Mouse (Mus musculus) liver, embryonic 11.5 days (tissue): ENCODE measurements around the gene Akap6. TPM values are rescaled to one million over a fixed set of nuclear protein-coding genes. Genes with fewer than 3 reads are reported as not detected.

Experiments used
- ATAC-seq: fragments of 200-750 bp; cut with Nextera tagmentation; replicated peaks from 2 replicates; pipeline ENCODE4 v1.8.0; 2017; ENCODE audit warnings: moderate number of reproducible peaks, mild to moderate bottlenecking, moderate TSS enrichment, moderate library complexity; ENCODE audit not compliant: low FRiP score
- DNase-seq: peaks from one replicate; pipeline ENCODE4 v3.0.0-alpha.2; 2017; ENCODE audit warnings: low spot score
- H3K27ac ChIP-seq: fragments of 300-500 bp; sonication (generic); 2 replicates; pipeline ENCODE4 v1.5.1; 2014; ENCODE audit warnings: mild to moderate bottlenecking, low read depth, low read length, control low read depth
- H3K27me3 ChIP-seq: fragments of 300-500 bp; sonication (generic); replicated peaks from 2 replicates; pipeline ENCODE4 v1.6.1; 2014; ENCODE audit warnings: low read length, mixed read lengths; ENCODE audit not compliant: control insufficient read depth, insufficient read depth
- H3K36me3 ChIP-seq: fragments of 300-500 bp; sonication (generic); 2 replicates; pipeline ENCODE4 v1.6.1; 2014; ENCODE audit warnings: mild to moderate bottlenecking, low read length, moderate library complexity, mixed read lengths; ENCODE audit not compliant: control insufficient read depth, insufficient read depth
- H3K4me1 ChIP-seq: fragments of 300-500 bp; sonication (generic); replicated peaks from 2 replicates; pipeline ENCODE4 v1.6.1; 2014; ENCODE audit warnings: low read length, mixed read lengths; ENCODE audit not compliant: control insufficient read depth, insufficient read depth
- H3K4me2 ChIP-seq: fragments of 300-500 bp; sonication (generic); 2 replicates; pipeline ENCODE4 v1.6.1; 2014; ENCODE audit warnings: mild to moderate bottlenecking, control low read depth, moderate library complexity
- H3K4me3 ChIP-seq: fragments of 300-500 bp; sonication (generic); 2 replicates; pipeline ENCODE4 v1.5.1; 2014; ENCODE audit warnings: low read depth, low read length, control low read depth
- H3K9ac ChIP-seq: fragments of 300-500 bp; sonication (generic); 2 replicates; pipeline ENCODE4 v1.6.1; 2014; ENCODE audit warnings: low read depth, low read length, control low read depth
- H3K9me3 ChIP-seq: fragments of 300-500 bp; sonication (generic); 2 replicates; pipeline ENCODE4 v1.6.1; 2016; ENCODE audit warnings: low read length, inconsistent platforms, mixed read lengths; ENCODE audit not compliant: control insufficient read depth
- WGBS: fragments of 180-500 bp; shearing (Covaris S2); extraction: QIAGEN DNeasy Blood & Tissue Kit; methylation state at CpG from one replicate; pipeline ENCODE4 v1.1.7; 2014; 5-methylcytosine and 5-hydroxymethylcytosine counted together
- polyA plus RNA-seq: library from polyadenylated mRNA; unstranded; fragments of >200 nt; fragmentation: Nextera tagmentation; extraction: Ambion mirVana; gene quantifications from 2 replicates; pipeline ENCODE4 v1.2.1, GENCODE M21; 2014

The Akap6 gene
- polyA plus RNA-seq, result 0.10 and 0.16 TPM in 2 replicates

GRCm38 (mm10) chr12:52699146-52699545, at the start of gene Akap6:
TSS of gene Akap6 (plus strand) at chr12:52699383.
- H3K4me3 ChIP-seq, result no peak within 1 kb of the TSS

GRCm38 (mm10) chr12:52662907-52663790, 36.0 kb upstream of the Akap6 start:
- H3K9ac ChIP-seq, result no peak overlapping the region
- H3K9me3 ChIP-seq, result no peaks in the 10 kb centered on the region
- no peaks in the 10 kb centered on the region for H3K36me3 ChIP-seq
- no peak for DNase-seq
- no peak overlapping the region for H3K4me2 ChIP-seq
- 69% methylated on average over 7 of the region's 7 CpGs for WGBS
- no peaks in the 10 kb centered on the region for H3K27me3 ChIP-seq
- H3K4me1 ChIP-seq, result no peaks in the 10 kb centered on the region
- H3K27ac ChIP-seq, result no peak overlapping the region
- ATAC-seq, result no peak
- H3K4me3 ChIP-seq, result no peak overlapping the region

More at GRCm38 (mm10) chr12:52699146-52699545, at the start of gene Akap6:
- Histone ChIP-seq H3K27me3 (no peaks in the 10 kb centered on the region), H3K27ac (no peak within 1 kb of the TSS), H3K9ac (no peak within 1 kb of the TSS), H3K36me3 (no peaks in the 10 kb centered on the region), H3K9me3 (no peaks in the 10 kb centered on the region), H3K4me2 (no peak within 1 kb of the TSS), H3K4me1 (peaks cover 11% of the 10 kb centered on the region; the same call in 1 of the 2 replicates)
- no peak for ATAC-seq
- 71% methylated on average over 6 of the region's 6 CpGs for WGBS
- no peak for DNase-seq

- no peak for ATAC-seq
- DNase-seq, result no peak
- no peak overlapping the region for H3K4me3 ChIP-seq
- H3K36me3 ChIP-seq, result no peaks in the 10 kb centered on the region
- H3K9ac ChIP-seq, result no peak overlapping the region
- H3K27ac ChIP-seq, result no peak overlapping the region
- no peaks in the 10 kb centered on the region for H3K4me1 ChIP-seq
- WGBS, result 71% methylated on average over 5 of the region's 5 CpGs
- no peaks in the 10 kb centered on the region for H3K9me3 ChIP-seq
- no peaks in the 10 kb centered on the region for H3K27me3 ChIP-seq
- no peak overlapping the region for H3K4me2 ChIP-seq
Observed at GRCm38 (mm10) chr12:52664944-52665343, 34.2 kb upstream of the Akap6 start.

DNA sequence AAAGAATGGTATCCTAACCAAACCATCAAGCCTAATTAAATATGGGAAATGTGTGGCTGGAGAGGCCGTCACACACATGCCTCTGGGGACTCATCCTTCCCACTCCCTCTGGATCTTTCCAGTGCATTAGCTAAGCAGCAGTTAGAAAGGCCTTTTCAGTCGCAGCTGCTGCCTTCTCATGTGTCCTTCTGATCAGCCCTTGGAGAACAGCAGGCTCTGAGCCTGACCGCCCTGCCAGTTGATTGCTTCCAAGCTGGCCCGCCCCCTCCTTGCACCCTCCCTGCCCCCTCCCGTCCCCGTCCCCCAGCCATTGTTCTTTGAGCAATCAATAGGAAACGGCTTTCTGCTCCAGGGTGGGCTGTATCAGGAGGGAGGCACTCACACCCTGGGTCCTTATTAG, 27.7 kb upstream of the Akap6 start:
- ATAC-seq (no peak), DNase-seq (no peak)
- WGBS, result 25% methylated on average over 7 of the region's 7 CpGs

DNA sequence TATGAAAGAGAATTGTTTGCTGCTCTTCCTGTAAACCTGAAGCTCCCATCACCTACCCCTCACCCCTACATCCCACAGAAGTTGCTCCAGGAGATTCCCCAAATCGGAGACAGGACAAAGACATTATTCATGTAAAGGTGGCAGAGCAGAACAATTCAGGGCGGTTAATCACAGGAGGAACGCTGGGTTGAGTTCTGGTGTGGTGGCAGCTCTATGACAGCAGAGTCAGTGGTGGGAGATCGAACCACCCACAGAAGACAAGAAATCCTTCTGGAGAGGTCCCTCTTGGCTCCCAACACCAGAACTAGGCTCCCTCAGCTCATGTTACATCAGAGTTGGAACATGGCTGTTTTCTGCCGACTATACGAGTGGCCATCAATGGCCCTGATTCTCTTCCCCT, 27.2 kb upstream of the Akap6 start:
- no peaks in the 10 kb centered on the region for H3K9me3 ChIP-seq
- no peak overlapping the region for H3K27ac ChIP-seq
- no peak overlapping the region for H3K9ac ChIP-seq
- H3K36me3 ChIP-seq, result no peaks in the 10 kb centered on the region
- no peaks in the 10 kb centered on the region for H3K27me3 ChIP-seq
- H3K4me3 ChIP-seq, result no peak overlapping the region
- 79% methylated on average over 6 of the region's 6 CpGs for WGBS
- H3K4me2 ChIP-seq, result no peak overlapping the region
- 0 out of 2 replicates have a peak, but pooled peaks cover 2% of the 10 kb centered on the region for H3K4me1 ChIP-seq
- DNase-seq (no peak), ATAC-seq (no peak)

More for the DNA sequence above, 27.7 kb upstream of the Akap6 start:
- no peak overlapping the region for H3K4me3 ChIP-seq
- H3K4me2 ChIP-seq, result no peak overlapping the region
- no peaks in the 10 kb centered on the region for H3K36me3 ChIP-seq
- H3K9ac ChIP-seq, result no peak overlapping the region
- H3K27ac ChIP-seq, result no peak overlapping the region
- 0 out of 2 replicates have a peak, but pooled peaks cover 2% of the 10 kb centered on the region for H3K4me1 ChIP-seq
- H3K9me3 ChIP-seq, result no peaks in the 10 kb centered on the region
- H3K27me3 ChIP-seq, result no peaks in the 10 kb centered on the region

GRCm38 (mm10) chr12:52673361-52673960, 25.7 kb upstream of the Akap6 start:
- no peaks in the 10 kb centered on the region for H3K36me3 ChIP-seq

GRCm38 (mm10) chr12:52675010-52675409, 24.2 kb upstream of the Akap6 start:
- ATAC-seq, result no peak
- no peak for DNase-seq
- H3K36me3 ChIP-seq, result no peaks in the 10 kb centered on the region
- H3K4me2 ChIP-seq, result no peak overlapping the region
- H3K27me3 ChIP-seq, result no peaks in the 10 kb centered on the region
- no peak overlapping the region for H3K4me3 ChIP-seq
- H3K9ac ChIP-seq, result no peak overlapping the region
- 63% methylated on average over 4 of the region's 4 CpGs for WGBS
- H3K27ac ChIP-seq, result no peak overlapping the region
- no peaks in the 10 kb centered on the region for H3K9me3 ChIP-seq
- 0 out of 2 replicates have a peak, but pooled peaks cover 2% of the 10 kb centered on the region for H3K4me1 ChIP-seq

More at GRCm38 (mm10) chr12:52673361-52673960, 25.7 kb upstream of the Akap6 start:
- H3K4me3 ChIP-seq, result no peak overlapping the region
- no peaks in the 10 kb centered on the region for H3K9me3 ChIP-seq
- H3K4me1 ChIP-seq, result 0 out of 2 replicates have a peak, but pooled peaks cover 2% of the 10 kb centered on the region
- H3K9ac ChIP-seq, result no peak overlapping the region
- DNase-seq (no peak), ATAC-seq (no peak)
- no peaks in the 10 kb centered on the region for H3K27me3 ChIP-seq
- WGBS, result 84% methylated on average over 6 of the region's 6 CpGs
- H3K27ac ChIP-seq, result no peak overlapping the region
- no peak overlapping the region for H3K4me2 ChIP-seq

GRCm38 (mm10) chr12:52687355-52687754, 11.8 kb upstream of the Akap6 start:
- Histone ChIP-seq H3K27ac (no peak overlapping the region), H3K4me3 (no peak overlapping the region), H3K36me3 (no peaks in the 10 kb centered on the region), H3K27me3 (no peaks in the 10 kb centered on the region), H3K4me2 (no peak overlapping the region), H3K4me1 (no peaks in the 10 kb centered on the region; the same call in 1 of the 2 replicates), H3K9me3 (no peaks in the 10 kb centered on the region), H3K9ac (no peak overlapping the region)
- 57% methylated on average over 9 of the region's 9 CpGs for WGBS
- ATAC-seq, result no peak
- no peak for DNase-seq
